Mouse (Mus musculus) neural tube, embryonic 14.5 days (tissue): ENCODE data around the gene Fbxl4. TPM values are rescaled to one million over a fixed set of nuclear protein-coding genes. Genes with fewer than 3 reads are reported as not detected.

Experiments
- ATAC-seq: fragments of 200-750 bp; cut with Nextera tagmentation; 2 replicates; pipeline ENCODE4 v1.8.0; 2017; ENCODE audit warnings: low read depth, mild to moderate bottlenecking, moderate TSS enrichment, moderate library complexity
- H3K27ac ChIP-seq: fragments of 300-500 bp; sonication (generic); 2 replicates; pipeline ENCODE4 v1.5.1; 2014; ENCODE audit warnings: low read depth, mild to moderate bottlenecking, control low read depth, low read length, moderate library complexity, mixed read lengths
- H3K27me3 ChIP-seq: fragments of 300-500 bp; sonication (generic); 2 replicates; pipeline ENCODE4 v1.6.1; 2014; ENCODE audit warnings: low read length; ENCODE audit not compliant: control insufficient read depth, insufficient read depth
- H3K36me3 ChIP-seq: fragments of 300-500 bp; sonication (generic); 2 replicates; pipeline ENCODE4 v1.6.1; 2014; ENCODE audit warnings: low read length, mixed read lengths; ENCODE audit not compliant: control insufficient read depth, insufficient read depth
- H3K4me1 ChIP-seq: fragments of 300-500 bp; sonication (generic); 2 replicates; pipeline ENCODE4 v1.6.1; 2014; ENCODE audit warnings: low read length; ENCODE audit not compliant: control insufficient read depth, insufficient read depth
- H3K4me2 ChIP-seq: fragments of 300-500 bp; sonication (generic); 2 replicates; pipeline ENCODE4 v1.6.1; 2014; ENCODE audit warnings: mild to moderate bottlenecking, low read depth, low read length, control low read depth
- H3K4me3 ChIP-seq: fragments of 300-500 bp; sonication (generic); 2 replicates; pipeline ENCODE4 v1.5.1; 2014; ENCODE audit warnings: low read depth, low read length, control low read depth, mixed read lengths
- H3K9ac ChIP-seq: fragments of 300-500 bp; sonication (generic); replicated peaks from 2 replicates; pipeline ENCODE4 v1.6.1; 2014; ENCODE audit warnings: low read depth, mild to moderate bottlenecking, control low read depth, low read length, mixed read lengths
- H3K9me3 ChIP-seq: fragments of 300-500 bp; sonication (generic); 2 replicates; pipeline ENCODE4 v1.6.1; 2016; ENCODE audit warnings: low read length; ENCODE audit not compliant: control insufficient read depth
- WGBS: fragments of 180-500 bp; shearing (Covaris S2); extraction: QIAGEN DNeasy Blood & Tissue Kit; methylation state at CpG from one replicate; pipeline ENCODE4 v1.1.7; 2014; 5-methylcytosine and 5-hydroxymethylcytosine counted together
- polyA plus RNA-seq: library from polyadenylated mRNA; unstranded; fragments of >200 nt; fragmentation: Nextera tagmentation; extraction: Ambion mirVana; gene quantifications from 2 replicates; pipeline ENCODE4 v1.2.1, GENCODE M21; 2014

The Fbxl4 gene
- polyA plus RNA-seq, 1 experiment from 2014 or later = 22.0 TPM

DNA sequence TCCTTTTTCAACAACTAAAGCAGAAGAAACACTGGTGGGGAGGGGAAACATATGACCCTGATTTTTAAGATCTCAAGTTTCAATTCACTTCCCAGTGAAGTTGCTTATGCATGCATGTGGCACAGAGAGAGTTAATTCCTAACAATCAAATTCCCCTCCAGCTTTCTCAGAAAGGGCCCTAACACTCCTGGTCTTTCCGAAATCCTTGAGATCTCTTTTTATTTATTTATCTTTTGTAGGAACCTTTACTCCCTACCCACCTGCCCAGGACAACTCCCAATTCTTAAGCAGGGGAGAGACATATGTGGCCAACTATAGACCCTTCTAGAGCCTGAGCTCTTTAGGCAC, 123.5 kb downstream of the Fbxl4 start:
- Histone ChIP-seq H3K9ac (no peak overlapping the region; the same call in 1 of the 2 replicates), H3K4me1 (peaks cover 23% of the 10 kb centered on the region), H3K4me2 (peak overlapping the region; percentile 75), H3K36me3 (no peaks in the 10 kb centered on the region), H3K9me3 (no peaks in the 10 kb centered on the region), H3K27ac (no peak overlapping the region), H3K4me3 (peak overlapping the region; percentile 1; the same call in 1 of the 2 replicates), H3K27me3 (no peaks in the 10 kb centered on the region)
- WGBS = 7% methylated on average over 1 of the region's 1 CpGs
- ATAC-seq = no peak

DNA sequence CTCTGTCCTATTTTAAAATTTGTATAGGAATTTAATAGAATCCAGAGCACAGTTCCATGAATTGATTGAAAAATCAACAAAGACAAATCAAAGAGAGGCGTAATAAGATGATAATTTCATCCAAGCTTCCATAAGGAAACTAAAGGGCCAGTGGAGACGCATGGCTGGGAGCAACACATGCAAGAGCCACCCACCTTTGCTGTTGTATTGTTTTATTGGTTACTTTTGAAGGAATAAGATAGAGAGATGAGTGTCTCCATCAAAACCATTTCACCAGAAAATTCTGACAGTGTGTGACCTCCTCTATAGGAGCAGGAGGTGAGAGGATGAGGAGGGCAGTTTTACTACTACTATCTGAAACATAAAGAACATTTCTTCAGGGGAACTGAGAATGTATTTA, 124.8 kb downstream of the Fbxl4 start:
- Histone ChIP-seq H3K27ac (no peak overlapping the region; the same call in 1 of the 2 replicates), H3K9ac (peak overlapping the region; percentile 32; the same call in 1 of the 2 replicates), H3K27me3 (no peaks in the 10 kb centered on the region), H3K9me3 (no peaks in the 10 kb centered on the region), H3K4me3 (peak overlapping the region; percentile 87; the same call in 1 of the 2 replicates), H3K4me2 (peak overlapping the region; percentile 75), H3K4me1 (peaks cover 23% of the 10 kb centered on the region), H3K36me3 (no peaks in the 10 kb centered on the region)
- ATAC-seq = no peak
- WGBS = 24% methylated on average over 2 of the region's 2 CpGs

DNA sequence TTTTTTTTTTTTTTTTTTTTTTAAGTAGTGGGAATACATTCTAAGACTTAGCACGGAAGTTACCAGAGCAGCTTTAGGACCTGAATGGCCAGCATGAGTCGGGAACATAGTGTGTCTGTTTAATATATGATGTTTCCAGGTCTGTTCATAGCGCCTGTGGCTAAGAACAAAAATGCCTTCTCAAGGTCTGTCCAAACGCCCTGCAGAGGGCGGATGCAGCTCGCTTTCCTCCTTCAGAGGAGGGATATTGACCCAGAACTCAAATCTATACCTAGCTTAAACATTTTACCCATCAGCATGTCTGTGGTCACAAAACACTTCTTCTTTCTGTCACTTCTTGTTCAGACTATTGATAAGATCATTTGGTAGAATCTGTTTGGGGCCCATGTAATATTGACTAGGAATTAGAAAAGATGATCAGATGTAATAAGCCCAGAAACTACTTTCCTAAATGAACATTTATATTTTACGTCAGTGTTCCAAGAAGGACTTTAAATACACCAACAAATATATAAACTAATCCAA, 125.5 kb downstream of the Fbxl4 start:
- Histone ChIP-seq H3K9me3 (no peaks in the 10 kb centered on the region), H3K27me3 (no peaks in the 10 kb centered on the region), H3K4me2 (peak overlapping the region; percentile 75), H3K36me3 (no peaks in the 10 kb centered on the region), H3K27ac (no peak overlapping the region), H3K4me1 (peaks cover 23% of the 10 kb centered on the region), H3K4me3 (peak overlapping the region; percentile 87), H3K9ac (no peak overlapping the region; the same call in 1 of the 2 replicates)
- 5% methylated on average over 7 of the region's 7 CpGs for WGBS
- no peak for ATAC-seq

DNA sequence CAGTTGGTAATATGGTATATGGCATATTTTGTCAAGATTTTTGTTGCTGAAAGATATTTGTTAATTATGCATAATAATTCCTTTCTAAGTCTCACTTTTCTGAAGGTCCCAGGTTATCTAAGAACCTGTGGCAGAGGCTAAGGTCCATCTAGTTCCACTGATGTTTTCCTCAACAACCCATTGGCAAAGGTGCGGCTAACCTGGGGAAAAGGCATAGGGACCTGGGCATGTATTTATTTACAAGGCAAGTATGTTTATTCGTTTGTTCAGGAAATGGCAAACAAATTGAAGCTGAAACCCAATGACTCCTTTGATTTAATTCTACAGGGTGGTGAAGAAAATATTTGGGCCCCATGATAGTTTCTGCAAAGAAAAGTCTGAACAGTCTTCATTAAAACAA, 126.2 kb downstream of the Fbxl4 start:
- Histone ChIP-seq H3K9ac (no peak overlapping the region; the same call in 1 of the 2 replicates), H3K4me2 (peak overlapping the region; percentile 75), H3K27me3 (no peaks in the 10 kb centered on the region), H3K27ac (no peak overlapping the region), H3K4me1 (peaks cover 22% of the 10 kb centered on the region), H3K36me3 (no peaks in the 10 kb centered on the region), H3K9me3 (no peaks in the 10 kb centered on the region), H3K4me3 (peak overlapping the region; percentile 87)
- 9% methylated on average over 2 of the region's 2 CpGs for WGBS
- ATAC-seq = no peak

Other genes with a start within 250 kb of the Fbxl4 start
- gene Pou3f2, start 130.8 kb downstream of the Fbxl4 start, polyA plus RNA-seq = 18.3 and 21.4 TPM in 2 replicates